Comparison of ENCODE assay signal across 9 mouse cellular contexts in the genomic region with DNA sequence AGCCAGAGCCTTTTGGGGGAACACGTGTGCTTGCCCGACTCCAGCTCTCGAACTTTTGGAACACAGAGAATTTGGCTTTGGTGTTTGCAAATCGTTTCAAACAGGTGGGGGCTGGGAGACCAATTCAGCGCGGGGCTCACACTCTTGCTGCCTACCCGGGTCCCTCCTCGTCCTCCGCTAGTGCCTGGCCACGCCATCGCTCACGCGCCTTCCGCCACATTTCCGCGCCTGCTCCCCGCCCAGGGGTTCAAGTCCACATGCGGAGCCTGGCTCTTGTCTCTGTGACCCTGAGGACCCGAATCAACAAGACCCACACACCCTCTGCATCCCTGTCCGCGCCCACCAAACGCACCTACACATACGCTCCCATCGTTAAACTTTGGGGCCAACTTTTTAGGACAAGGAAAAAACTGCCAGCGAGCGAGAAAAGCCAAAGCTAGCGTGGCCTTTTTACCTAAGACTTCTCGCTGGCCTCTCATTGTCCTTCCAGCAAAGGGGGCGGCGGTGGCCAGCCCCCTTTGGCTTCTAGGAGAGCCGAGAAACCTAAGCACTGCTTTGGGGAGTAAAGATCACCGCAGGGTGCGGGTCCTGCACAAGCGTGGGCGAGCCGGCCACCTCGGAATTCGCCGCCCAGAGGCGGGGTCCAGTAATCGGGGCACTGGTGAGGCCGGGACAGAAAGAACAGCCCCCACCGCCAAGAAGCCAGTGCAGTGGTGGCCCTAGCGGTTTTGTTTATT. TPM values are rescaled to one million over a fixed set of nuclear protein-coding genes. Genes with fewer than 3 reads are reported as not detected.
DNase-seq lines count a peak whose midpoint lies in the region; ATAC-seq lines count a peak whose summit lies in the region.
"Had no signal": no experiment of that assay in that cellular context is flagged by ENCODE, and none has a peak within 500 bp of the region (broad histone marks: within the 10 kb centered on the region; RNA-seq: fewer than 3 reads in every experiment).

No protein-coding gene starts in this region.

- H3K4me1 ChIP-seq in embryonic facial prominence, embryonic 13.5 days = peaks cover 28% of the 10 kb centered on the region
- H3K4me1 ChIP-seq in hindbrain, embryonic 10.5 days (replicated peaks) = peaks cover 38% of the 10 kb centered on the region
- H3K4me1 ChIP-seq in liver, embryonic 11.5 days (replicated peaks; ENCODE audit: control insufficient read depth, insufficient read depth, low read length) = peaks cover 9% of the 10 kb centered on the region
- peaks cover 20% of the 10 kb centered on the region; the same call in 1 of the 2 replicates for H3K4me1 ChIP-seq in neural tube, embryonic 14.5 days (ENCODE audit: control insufficient read depth, insufficient read depth, low read length)

- peak overlapping the region; percentile 94 for H3K4me2 ChIP-seq in embryonic facial prominence, embryonic 13.5 days
- peak overlapping the region; percentile 97 for H3K4me2 ChIP-seq in liver, embryonic 11.5 days
- H3K4me2 ChIP-seq in neural tube, embryonic 14.5 days (ENCODE audit: low read depth, low read length) = peak overlapping the region; percentile 98

- H3K27ac ChIP-seq in embryonic facial prominence, embryonic 13.5 days = peak overlapping the region; percentile 99
- peak overlapping the region; percentile 96 for H3K27ac ChIP-seq in hindbrain, embryonic 10.5 days
- H3K27ac ChIP-seq in liver, embryonic 11.5 days (ENCODE audit: low read depth, low read length) = peak overlapping the region; percentile 93
- no peak overlapping the region for H3K27ac ChIP-seq in neural tube, embryonic 14.5 days (ENCODE audit: low read depth, low read length)

- H3K36me3 ChIP-seq in embryonic facial prominence, embryonic 13.5 days = peaks cover 4% of the 10 kb centered on the region; the same call in 1 of the 2 replicates
- H3K36me3 ChIP-seq in hindbrain, embryonic 10.5 days = no peaks in the 10 kb centered on the region
- no peaks in the 10 kb centered on the region for H3K36me3 ChIP-seq in liver, embryonic 11.5 days (ENCODE audit: control insufficient read depth, insufficient read depth, low read length)
- H3K36me3 ChIP-seq in neural tube, embryonic 14.5 days (ENCODE audit: control insufficient read depth, insufficient read depth, low read length) = no peaks in the 10 kb centered on the region

- peak overlapping the region; percentile 91 for H3K9ac ChIP-seq in embryonic facial prominence, embryonic 13.5 days
- peak overlapping the region; percentile 76 for H3K9ac ChIP-seq in liver, embryonic 11.5 days (ENCODE audit: low read depth, low read length)
- H3K9ac ChIP-seq in neural tube, embryonic 14.5 days (replicated peaks; ENCODE audit: low read depth, low read length) = peak overlapping the region; percentile 46; the same call in 1 of the 2 replicates

- no peaks in the 10 kb centered on the region; the same call in none of the 2 replicates for H3K9me3 ChIP-seq in embryonic facial prominence, embryonic 13.5 days
- peaks cover 13% of the 10 kb centered on the region; the same call in 1 of the 2 replicates for H3K9me3 ChIP-seq in hindbrain, embryonic 10.5 days
- H3K9me3 ChIP-seq in liver, embryonic 11.5 days (ENCODE audit: control insufficient read depth, low read length) = peaks cover 5% of the 10 kb centered on the region; the same call in 1 of the 2 replicates
- H3K9me3 ChIP-seq in neural tube, embryonic 14.5 days (ENCODE audit: control insufficient read depth, low read length) = no peaks in the 10 kb centered on the region

- peak; percentile 55 to 67 for DNase-seq in kidney, adult 8-10 months
- no peak for DNase-seq in kidney, adult 11 months
- peak; percentile 52 for DNase-seq in adrenal gland, adult 8-10 months
- peak; percentile 68 for DNase-seq in hindbrain, embryonic 10.5 days (ENCODE audit: low spot score)
- peak; percentile 69 for DNase-seq in liver, embryonic 11.5 days (ENCODE audit: low spot score)
- no peak for DNase-seq in natural killer cell, adult 2 months (ENCODE audit: low spot score in 2 of 2)

- no peaks in the 10 kb centered on the region for H3K27me3 ChIP-seq in embryonic facial prominence, embryonic 13.5 days
- H3K27me3 ChIP-seq in hindbrain, embryonic 10.5 days (ENCODE audit: insufficient read depth, poor library complexity, severe bottlenecking) = no peaks in the 10 kb centered on the region
- peaks cover 19% of the 10 kb centered on the region for H3K27me3 ChIP-seq in liver, embryonic 11.5 days (replicated peaks; ENCODE audit: control insufficient read depth, insufficient read depth, low read length)
- H3K27me3 ChIP-seq in neural tube, embryonic 14.5 days (ENCODE audit: control insufficient read depth, insufficient read depth, low read length) = no peaks in the 10 kb centered on the region

- peak; percentile 40 for ATAC-seq in embryonic facial prominence, embryonic 13.5 days (ENCODE audit: insufficient number of reproducible peaks, insufficient read depth, low FRiP score, low TSS enrichment, low read depth)
- ATAC-seq in liver, embryonic 11.5 days (replicated peaks; ENCODE audit: low FRiP score) = peak; percentile 72
- ATAC-seq in neural tube, embryonic 14.5 days (ENCODE audit: low read depth) = peak; percentile 44

- H3K4me3 ChIP-seq in embryonic facial prominence, embryonic 13.5 days = peak overlapping the region; percentile 82
- H3K4me3 ChIP-seq in hindbrain, embryonic 10.5 days = peak overlapping the region; percentile 89
- H3K4me3 ChIP-seq in liver, embryonic 11.5 days (ENCODE audit: low read depth, low read length) = peak overlapping the region; percentile 71
- H3K4me3 ChIP-seq in neural tube, embryonic 14.5 days (ENCODE audit: low read depth, low read length) = peak overlapping the region; percentile 79

- under 1% methylated on average over 44 of the region's 44 CpGs for WGBS in embryonic facial prominence, embryonic 13.5 days
- WGBS in hindbrain, embryonic 10.5 days = under 1% methylated on average over 44 of the region's 44 CpGs
- WGBS in liver, embryonic 11.5 days = under 1% methylated on average over 44 of the region's 44 CpGs
- WGBS in neural tube, embryonic 14.5 days = under 1% methylated on average over 44 of the region's 44 CpGs

RNA-seq across cellular contexts. Expression of a gene that starts 0.5 kb away (rescaled TPM):
- 10 to 100 TPM; 16.5 to 69.9 (median 38.8) TPM for total RNA-seq in adrenal gland, adult 8-10 months (2022)
- 13.1 and 14.8 TPM in 2 replicates for polyA plus RNA-seq in embryonic facial prominence, embryonic 13.5 days (2015; fragmentation: Nextera tagmentation; extraction: Ambion mirVana)
- 19.3 and 25.0 TPM in 2 replicates for polyA plus RNA-seq in hindbrain, embryonic 10.5 days (2016; fragmentation: Nextera tagmentation; extraction: Ambion mirVana)
- 4.6 TPM in 2 replicates for polyA plus RNA-seq in liver, embryonic 11.5 days (2014; fragmentation: Nextera tagmentation; extraction: Ambion mirVana)
- 26.9 and 31.4 TPM in 2 replicates for polyA plus RNA-seq in neural tube, embryonic 14.5 days (2014; fragmentation: Nextera tagmentation; extraction: Ambion mirVana)
- total RNA-seq: MEL had no signal

Comparison
In these comparisons a context has a peak if more than half of its experiments do, and no peak if none do; other contexts are left out.
1. DNase-seq: peak in kidney, adult 8-10 months (2 of 2), adrenal gland, adult 8-10 months (single experiment), hindbrain, embryonic 10.5 days (single experiment) and liver, embryonic 11.5 days (single experiment); none in kidney, adult 11 months (single experiment) and natural killer cell, adult 2 months (0 of 2).
2. Peak in every context shown above with its lines, with median percentiles within 50 percentile points of each other: ATAC-seq, H3K4me2 ChIP-seq, H3K4me3 ChIP-seq and H3K9ac ChIP-seq.